Mouse (Mus musculus) retina, adult 2 months (tissue): Measurements from ENCODE around the gene Tyr.
"Not testable (repeated sequence)": the region's sequence is repeated elsewhere in the genome, so short reads cannot be mapped to it uniquely, and the experiment has no call there.

Experiments
- DNase-seq: peaks from one replicate; pipeline ENCODE4 v3.0.0-alpha.2; 2012; ENCODE audit warnings: low read depth, low spot score

The Tyr gene

DNA sequence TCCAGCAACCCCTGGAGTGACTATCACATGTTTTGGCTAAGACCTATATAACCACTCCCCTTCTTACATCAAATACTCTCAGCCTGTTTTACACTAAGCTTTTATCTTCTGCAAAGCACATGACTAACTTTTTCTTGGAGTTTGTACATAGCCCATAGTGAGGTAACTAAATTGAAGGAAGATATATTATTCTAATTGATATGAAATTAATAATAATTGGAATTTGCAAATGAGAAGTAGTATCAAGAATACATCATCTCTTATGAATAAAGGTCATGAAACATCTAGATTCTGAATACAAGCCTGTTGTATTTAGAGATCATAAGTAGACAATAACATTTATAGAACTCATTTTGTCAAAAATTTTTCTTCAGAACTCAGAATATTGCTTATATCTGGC is at the start of gene Tyr:
Gene Tyr (minus strand): TSS at position 101 of the 400 bp plus-strand sequence.
- DNase-seq = no peak

DNA sequence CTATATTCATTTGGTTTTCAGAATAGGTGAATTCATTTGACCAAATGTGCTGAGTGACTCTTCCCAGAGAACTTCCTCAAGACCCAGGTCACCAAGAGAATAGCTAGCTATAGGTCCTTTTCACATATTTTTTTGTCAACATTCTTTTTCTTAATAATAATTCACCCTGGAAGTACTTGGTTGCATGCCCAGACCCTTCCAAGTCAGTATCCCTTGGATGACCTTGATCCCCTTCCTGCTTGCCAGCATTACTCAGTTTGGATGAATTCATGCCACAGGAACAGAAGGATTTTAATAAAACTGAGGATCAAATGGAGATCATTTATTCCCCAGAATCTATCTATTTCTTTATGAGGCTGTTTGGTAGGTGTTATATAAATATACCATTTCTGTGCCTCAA is 45.7 kb upstream of the Tyr start:
- no peak for DNase-seq

DNA sequence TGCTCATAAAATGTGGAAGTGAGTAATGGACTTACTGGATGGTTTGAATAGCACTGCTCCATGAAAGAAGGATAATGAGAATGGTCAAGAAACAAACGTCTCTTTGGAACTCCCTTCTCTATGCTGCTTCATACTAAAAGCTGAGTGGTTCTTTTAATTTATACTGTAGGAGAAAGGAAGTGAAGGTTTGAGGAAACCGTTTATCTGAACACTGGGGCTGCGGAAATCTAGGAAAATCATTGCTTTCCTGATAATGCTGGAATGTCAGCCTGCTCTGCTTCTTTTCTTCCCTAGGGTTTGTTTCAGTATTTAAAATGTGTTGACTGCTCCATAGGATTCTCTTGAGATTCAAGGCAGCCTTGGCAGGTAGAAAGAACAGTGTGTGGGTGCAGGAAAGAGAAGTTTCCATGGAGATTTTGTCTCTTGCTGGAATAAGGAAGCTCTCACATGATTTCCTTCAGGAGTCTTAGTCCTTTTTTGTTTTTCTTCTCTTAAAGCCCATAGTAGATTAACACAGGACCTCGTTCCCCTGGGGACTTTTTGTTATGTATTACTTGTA is 891 bp upstream of the Tyr start:
- no peak for DNase-seq

DNA sequence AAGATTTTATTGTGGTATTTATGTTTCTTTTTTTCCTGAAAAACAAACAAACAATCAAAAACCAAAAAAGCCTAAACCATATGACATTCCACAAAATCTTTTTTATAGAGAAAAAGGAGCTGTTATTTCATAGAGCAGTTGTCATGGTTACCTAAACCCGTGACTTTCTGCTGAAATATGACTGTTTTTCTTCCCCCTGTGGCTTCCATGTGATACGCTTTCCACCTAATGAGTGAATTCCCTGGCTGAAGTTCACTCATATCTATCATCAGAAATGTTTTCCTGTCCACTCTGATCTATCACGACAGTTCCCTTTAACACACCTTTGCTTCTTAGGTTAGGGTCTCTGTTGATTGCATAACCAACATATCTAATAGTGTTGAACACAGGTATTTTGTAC is 5.3 kb downstream of the Tyr start:
- DNase-seq = no peak

DNA sequence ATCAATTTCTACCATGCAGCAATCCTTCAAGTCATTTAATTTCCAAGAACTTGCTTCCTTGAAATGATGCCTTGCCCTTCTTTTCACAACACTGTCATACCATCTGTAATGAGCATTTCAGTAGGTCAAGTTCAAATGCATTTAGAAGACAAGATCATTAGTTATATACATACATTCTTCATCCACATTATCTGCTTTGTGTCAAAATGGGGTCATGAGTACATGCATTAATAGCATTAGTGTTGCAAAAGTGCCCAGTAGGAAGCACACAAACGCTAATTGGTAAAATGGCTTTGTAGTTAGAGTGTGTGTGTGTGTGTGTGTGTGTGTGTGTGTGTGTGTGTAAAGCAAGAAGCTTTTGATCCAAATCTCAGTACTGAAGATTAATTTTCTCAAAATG is 80.0 kb downstream of the Tyr start:
- no peak for DNase-seq

DNA sequence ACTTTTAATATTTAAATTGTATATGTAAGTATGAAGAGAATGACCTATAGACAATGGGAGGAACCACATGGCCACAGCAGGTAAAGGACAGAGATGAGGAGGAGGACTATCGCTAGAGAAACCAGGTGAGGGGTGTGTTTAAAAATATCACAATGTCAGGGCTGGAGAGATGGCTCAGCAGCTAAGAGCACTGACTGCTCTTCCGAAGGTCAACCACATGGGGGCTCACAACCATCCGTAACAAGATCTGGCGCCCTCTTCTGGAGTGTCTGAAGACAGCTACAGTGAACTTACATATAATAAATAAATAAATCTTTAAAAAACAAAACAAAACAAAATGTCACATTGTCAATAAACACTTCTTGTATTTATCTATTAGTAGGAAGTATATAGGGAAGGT is 81.9 kb downstream of the Tyr start:
- DNase-seq = not testable (repeated sequence)

DNA sequence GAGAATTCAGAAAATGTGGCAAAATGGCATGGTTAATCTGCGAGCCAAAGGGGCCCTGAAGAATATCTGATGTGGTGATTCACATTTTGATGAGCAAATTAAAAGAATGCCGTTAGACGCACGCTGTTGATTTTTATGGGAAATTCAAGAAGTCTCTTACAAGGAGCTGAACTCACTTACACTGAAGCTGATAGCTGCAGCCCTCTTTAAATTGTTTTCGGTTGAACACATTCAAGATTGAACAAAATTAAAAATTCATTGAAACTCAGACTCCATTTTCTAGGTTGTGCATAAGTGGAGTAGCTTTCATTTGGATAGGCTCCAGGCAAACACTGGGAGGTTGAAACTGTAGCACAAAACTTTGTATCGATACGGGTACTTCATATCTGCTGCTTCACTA is 96.3 kb downstream of the Tyr start:
- no peak for DNase-seq

DNA sequence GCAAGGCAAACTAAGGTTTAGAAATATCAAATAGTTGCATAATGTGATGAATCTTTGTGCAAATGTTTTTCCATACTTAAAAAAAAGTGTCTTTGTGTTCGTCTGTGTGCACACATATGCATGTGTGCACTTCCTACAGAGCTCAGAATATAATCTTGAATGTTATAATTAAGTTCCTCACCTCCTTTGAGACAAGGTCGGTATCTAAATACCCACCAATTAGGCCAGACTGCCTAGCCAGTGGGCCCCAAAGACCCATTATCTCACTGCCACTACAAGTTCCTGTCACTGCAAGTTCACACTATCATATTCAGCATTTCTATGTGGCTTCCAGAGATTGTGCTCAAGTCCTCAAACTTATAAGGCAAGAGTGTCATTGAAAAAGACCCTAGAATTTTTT is 118.4 kb downstream of the Tyr start:
- no peak for DNase-seq
